Mouse (Mus musculus): ENCODE measurements at regions not wholly inside any gene's neighbourhood (a gene's known extent, or its start where the extent isn't known, plus 50 kb on each side); places are given as distances from the start of the nearest gene placed in this dataset.

DNA sequence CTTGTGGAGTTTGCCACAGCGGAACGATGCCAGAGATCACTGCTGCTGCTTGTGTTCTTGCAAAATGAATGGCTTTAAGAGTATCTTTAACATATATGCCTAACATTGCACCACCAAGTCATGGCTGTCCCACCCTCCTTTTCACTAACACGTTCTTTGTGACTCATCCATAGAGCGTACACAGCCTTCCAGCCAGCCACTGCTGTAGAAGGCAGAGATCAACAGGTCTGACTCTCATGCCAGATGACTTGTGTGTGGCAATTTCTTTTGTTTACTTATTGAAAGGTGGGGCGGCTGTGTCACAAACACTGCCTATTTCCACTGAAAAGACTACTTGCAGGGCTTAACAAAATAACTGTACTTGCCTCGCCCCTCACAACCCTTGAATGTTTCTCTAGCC, 239.5 kb upstream of the Rgma start:
- no peak for TF ChIP-seq CTCF (IDR thresholded peaks at IDR 0.05)
- TF ChIP-seq EP300 (IDR thresholded peaks at IDR 0.05): 0 out of 2 replicates have a peak, but pooled peaks have one; percentile 10
